Mouse (Mus musculus) E14TG2a.4 (cell line): ENCODE data around the gene Trim2.

Experiments used
- CTCF ChIP-seq: conservative IDR thresholded peaks from 2 replicates; pipeline ENCODE4 v1.5.1; 2014; ENCODE audit warnings: low read length
- NANOG ChIP-seq: IDR thresholded peaks from 2 replicates; pipeline ENCODE4 v1.6.1; 2014; ENCODE audit warnings: borderline replicate concordance, low read length, mixed read lengths

GRCm38 (mm10) chr3:84232312-84232711 is 74.4 kb downstream of the Trim2 start:
- TF ChIP-seq CTCF (no peak), NANOG (no peak)
